Mouse (Mus musculus) layer of hippocampus, postnatal 36 days (tissue): ENCODE results near the gene Kidins220. TPM values are rescaled to one million over a fixed set of nuclear protein-coding genes. Genes with fewer than 3 reads are reported as not detected.
A peak's percentile ranks its signal among the peaks of the same experiment; 100 is the strongest.

Source experiments
- DNase-seq, 2 experiments: peaks; one replicate each; pipeline ENCODE4 v3.0.0; 2022
- total RNA-seq, 2 experiments: library from RNA; stranded (reverse); gene quantifications; 2 replicates each; pipeline ENCODE4 v1.2.3; 2021

Kidins220 gene
- total RNA-seq, 2 experiments from 2014 or later: 364 to 366 TPM

GRCm38 (mm10) chr12:24963393-24964022 is 11.2 kb upstream of the Kidins220 start:
- DNase-seq: peak; percentile 33 to 38

GRCm38 (mm10) chr12:24965406-24965805 is 9.3 kb upstream of the Kidins220 start:
- DNase-seq: peak; percentile 18 to 32

GRCm38 (mm10) chr12:24966046-24966445 is 8.7 kb upstream of the Kidins220 start:
- no peak for DNase-seq

GRCm38 (mm10) chr12:24971490-24972200 is 3.1 kb upstream of the Kidins220 start:
- DNase-seq: no peak

- no peak for DNase-seq
These were observed 2.1 kb upstream of the Kidins220 start for GRCm38 (mm10) chr12:24972371-24973350.

GRCm38 (mm10) chr12:24973586-24973985 is 1.1 kb upstream of the Kidins220 start:
- no peak for DNase-seq

GRCm38 (mm10) chr12:24975115-24975733 is 499 bp downstream of the Kidins220 start:
- DNase-seq: peak; percentile 57 to 68

- no peak for DNase-seq
These were observed 10.5 kb downstream of the Kidins220 start for GRCm38 (mm10) chr12:24985226-24985625.

- DNase-seq: no peak
These were observed 20.6 kb downstream of the Kidins220 start for GRCm38 (mm10) chr12:24995350-24995749.

GRCm38 (mm10) chr12:25005350-25005749 is 30.6 kb downstream of the Kidins220 start:
- no peak for DNase-seq

- no peak for DNase-seq
These were observed 35.2 kb downstream of the Kidins220 start for GRCm38 (mm10) chr12:25009957-25010356.

GRCm38 (mm10) chr12:25010416-25010815 is 35.7 kb downstream of the Kidins220 start:
- no peak for DNase-seq

- DNase-seq: no peak
These were observed 37.1 kb downstream of the Kidins220 start for GRCm38 (mm10) chr12:25011733-25012367.

GRCm38 (mm10) chr12:25012555-25013540 is 38.1 kb downstream of the Kidins220 start:
- no peak for DNase-seq

GRCm38 (mm10) chr12:25014307-25014927 is 39.7 kb downstream of the Kidins220 start:
- no peak for DNase-seq

GRCm38 (mm10) chr12:25014938-25015337 is 40.2 kb downstream of the Kidins220 start:
- no peak for DNase-seq

- DNase-seq: no peak
These were observed 42.3 kb downstream of the Kidins220 start for GRCm38 (mm10) chr12:25016995-25017394.

GRCm38 (mm10) chr12:25021057-25021456 is 46.3 kb downstream of the Kidins220 start:
- no peak for DNase-seq

- no peak for DNase-seq
These were observed 50.3 kb downstream of the Kidins220 start for GRCm38 (mm10) chr12:25024862-25025545.
